In the genomic region with DNA sequence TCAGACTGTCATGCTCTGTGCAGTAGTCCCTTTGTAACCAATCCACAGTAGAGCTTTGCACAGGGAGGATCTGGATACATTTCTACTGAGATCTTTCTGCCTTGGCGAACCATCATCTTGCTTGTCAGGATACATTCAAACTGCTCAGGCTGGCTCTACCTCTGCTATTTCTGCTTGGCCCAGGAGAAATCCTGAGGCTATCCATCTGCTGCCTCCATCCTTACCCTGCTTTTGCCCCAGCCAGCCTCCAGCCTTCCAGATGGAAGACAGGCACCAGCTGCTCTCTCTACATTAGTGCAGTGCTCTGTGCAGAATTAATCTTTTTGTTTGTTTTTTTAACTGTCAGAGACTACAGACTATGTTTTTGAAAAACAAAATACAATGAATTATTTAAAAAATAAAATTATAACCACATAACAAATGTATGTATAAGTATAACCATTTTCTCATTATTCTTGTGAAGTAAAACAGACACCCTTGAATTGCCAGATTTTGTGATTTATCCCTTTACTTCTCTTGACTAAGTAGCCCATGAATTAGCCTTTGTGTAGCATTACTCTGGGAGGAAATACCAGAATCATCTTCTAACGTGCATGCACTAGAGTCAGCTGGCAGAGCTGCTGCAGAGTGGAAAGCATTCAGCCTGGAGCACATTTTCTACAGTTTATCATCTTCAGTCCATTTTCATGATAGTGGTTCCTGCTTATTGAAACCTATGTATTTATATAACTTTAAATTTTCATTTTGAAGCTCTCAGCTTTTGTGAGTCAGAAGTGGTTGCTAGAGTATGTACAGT, we compare ENCODE assay signal across 10 mouse cellular contexts.
DNase-seq lines count a peak whose midpoint lies in the region; ATAC-seq lines count a peak whose summit lies in the region.
"Had no signal": no experiment of that assay in that cellular context is flagged by ENCODE, and none has a peak within 500 bp of the region (broad histone marks: within the 10 kb centered on the region; RNA-seq: fewer than 3 reads in every experiment).

No protein-coding gene starts in this region.

- H3K27me3 ChIP-seq in neural tube, embryonic 11.5 days (ENCODE audit: control insufficient read depth, insufficient read depth, low read length), result no peaks in the 10 kb centered on the region
- H3K27me3 ChIP-seq: heart, embryonic 15.5 days had no signal

- 57% methylated on average over 2 of the region's 2 CpGs for WGBS in neural tube, embryonic 11.5 days

- H3K4me1 ChIP-seq in neural tube, embryonic 11.5 days (ENCODE audit: control insufficient read depth, insufficient read depth, low read length), result no peaks in the 10 kb centered on the region
- H3K4me1 ChIP-seq: heart, embryonic 15.5 days had no signal

- intact Hi-C loops in left cerebral cortex, postnatal 14 days (cut with DNase I), result no loop called here

- peak; percentile 12 for DNase-seq in neural tube, embryonic 11.5 days (ENCODE audit: low spot score)
- DNase-seq in neural tube, embryonic 10.5 days (ENCODE audit: extremely low spot score, low spot score), result no peak
- peak; percentile 6 to 8 for DNase-seq in frontal cortex, postnatal 10 days (ENCODE audit: low spot score in 2 of 2)
- DNase-seq in left cerebral cortex, postnatal 14 days (ENCODE audit: low spot score in 2 of 2), result peak; percentile 3 to 24
- peak; percentile 57 for DNase-seq in telencephalon, adult 2 months (ENCODE audit: low read depth, low spot score)
- DNase-seq in T-cell, adult 2 months (ENCODE audit: low spot score), result no peak
- DNase-seq in thymus, postnatal 4 days, result no peak
- no peak for DNase-seq in c-Kit-positive CD71-positive TER-119-positive erythroid progenitor cells, embryonic 14.5 days (ENCODE audit: low spot score)

- ATAC-seq in neural tube, embryonic 11.5 days (ENCODE audit: insufficient read depth, low FRiP score, low TSS enrichment), result peak; percentile 55

- H3K36me3 ChIP-seq in neural tube, embryonic 11.5 days (ENCODE audit: control insufficient read depth, insufficient read depth, low read length), result no peaks in the 10 kb centered on the region
- H3K36me3 ChIP-seq: heart, embryonic 15.5 days had no signal

- no peak overlapping the region for H3K27ac ChIP-seq in neural tube, embryonic 11.5 days (ENCODE audit: low read depth, low read length)
- H3K27ac ChIP-seq: heart, embryonic 15.5 days had no signal

- no peak overlapping the region for H3K9ac ChIP-seq in neural tube, embryonic 11.5 days (ENCODE audit: low read length)
- H3K9ac ChIP-seq: heart, embryonic 15.5 days had no signal

- no peak overlapping the region for H3K4me3 ChIP-seq in neural tube, embryonic 11.5 days (ENCODE audit: low read depth, low read length)
- H3K4me3 ChIP-seq: heart, embryonic 15.5 days; myocyte had no signal

- no peaks in the 10 kb centered on the region for H3K9me3 ChIP-seq in neural tube, embryonic 11.5 days (ENCODE audit: control insufficient read depth, low read length)
- H3K9me3 ChIP-seq: heart, embryonic 15.5 days had no signal

- H3K4me2 ChIP-seq in neural tube, embryonic 11.5 days (ENCODE audit: low read depth), result no peak overlapping the region
- H3K4me2 ChIP-seq: heart, embryonic 15.5 days had no signal

Comparison
In these comparisons a context has a peak if more than half of its experiments do, and no peak if none do; other contexts are left out.
1. DNase-seq: peak in neural tube, embryonic 11.5 days (single experiment), frontal cortex, postnatal 10 days (2 of 2), left cerebral cortex, postnatal 14 days (2 of 2) and telencephalon, adult 2 months (single experiment); none in neural tube, embryonic 10.5 days (single experiment), T-cell, adult 2 months (single experiment), thymus, postnatal 4 days (single experiment) and c-Kit-positive CD71-positive TER-119-positive erythroid progenitor cells, embryonic 14.5 days (single experiment).